Mouse (Mus musculus) frontal cortex, postnatal 25 days (tissue): Measurements from ENCODE around the gene Dglucy.
A peak's percentile ranks its signal among the peaks of the same experiment; 100 is the strongest.

Source experiments
- DNase-seq, 2 experiments: peaks; one replicate each; pipeline ENCODE4 v3.0.0; 2022; ENCODE audit warnings: low spot score in 2 of 2

Gene Dglucy

GRCm38 (mm10) chr12:100878556-100878955 lies 99.7 kb downstream of the Dglucy start:
- DNase-seq, result no peak

DNA sequence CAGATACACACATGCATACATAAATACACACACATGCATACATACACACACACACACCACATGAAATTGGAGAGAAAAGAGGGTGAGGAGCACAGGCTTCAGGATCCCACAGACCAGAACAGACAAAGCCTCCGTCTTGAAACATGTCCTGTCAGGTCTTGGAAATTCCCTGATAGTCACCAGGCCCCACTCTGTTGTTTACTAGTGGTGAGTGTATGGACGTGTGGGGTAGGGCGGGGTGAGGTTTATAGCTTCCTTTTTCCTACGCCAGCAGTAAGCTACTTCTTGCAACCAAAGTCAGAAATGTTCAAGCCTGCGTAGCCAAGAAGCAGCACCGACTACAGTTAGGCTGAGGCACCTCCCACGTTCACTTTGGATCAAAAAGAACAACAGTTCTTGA lies 104.3 kb downstream of the Dglucy start:
- no peak for DNase-seq

- DNase-seq, result no peak
These were observed 106.7 kb downstream of the Dglucy start for GRCm38 (mm10) chr12:100885585-100885984.

- DNase-seq, result no peak
These were observed 108.0 kb downstream of the Dglucy start for GRCm38 (mm10) chr12:100886877-100887276.

GRCm38 (mm10) chr12:100887801-100888258 lies 109.0 kb downstream of the Dglucy start:
- peak; percentile 28 to 41 for DNase-seq

DNA sequence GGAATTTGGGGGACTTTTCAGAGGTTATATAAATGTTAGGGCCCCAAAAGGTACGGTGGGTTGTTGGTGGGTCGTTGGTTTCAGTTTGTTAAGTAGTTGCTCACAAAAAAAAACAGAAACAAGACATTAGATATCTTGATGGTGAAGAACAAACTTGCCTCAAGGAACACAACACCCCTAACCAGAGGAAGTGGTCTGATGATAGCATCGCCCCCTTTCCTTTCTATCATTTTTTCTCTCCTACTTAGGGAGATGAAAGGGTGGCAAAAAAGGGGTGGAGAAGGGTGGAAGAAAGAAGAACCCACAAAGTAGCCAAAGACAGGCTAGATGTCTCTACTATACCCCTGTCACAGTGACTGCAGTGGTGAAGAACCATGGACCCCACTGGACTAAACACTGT lies 111.7 kb downstream of the Dglucy start:
- no peak for DNase-seq

GRCm38 (mm10) chr12:100895504-100895903 lies 116.6 kb downstream of the Dglucy start:
- no peak for DNase-seq

DNA sequence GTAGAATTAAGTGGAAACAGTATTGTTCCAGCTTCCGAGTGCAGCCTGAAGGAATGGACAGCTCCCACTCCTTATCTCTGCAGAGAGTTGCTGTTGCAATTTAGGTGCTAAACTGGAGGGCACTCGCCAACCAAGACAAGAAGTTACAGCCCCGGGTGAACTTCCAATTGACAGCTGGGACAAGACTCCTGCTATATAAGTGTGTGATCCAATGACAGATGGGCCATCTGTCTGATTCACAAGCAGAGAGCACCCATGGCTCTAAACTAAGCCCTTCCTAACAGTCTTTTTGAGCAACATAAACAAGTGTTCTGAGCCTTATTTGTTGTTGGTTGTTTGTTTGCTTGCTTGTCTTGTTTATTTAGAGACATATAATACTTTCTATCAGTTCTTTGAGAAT lies 117.8 kb downstream of the Dglucy start:
- no peak for DNase-seq

GRCm38 (mm10) chr12:100897736-100898650 lies 119.1 kb downstream of the Dglucy start:
- no peak for DNase-seq

- DNase-seq, result peak; percentile 20 to 22
These were observed 120.3 kb downstream of the Dglucy start for GRCm38 (mm10) chr12:100899111-100899640.

DNA sequence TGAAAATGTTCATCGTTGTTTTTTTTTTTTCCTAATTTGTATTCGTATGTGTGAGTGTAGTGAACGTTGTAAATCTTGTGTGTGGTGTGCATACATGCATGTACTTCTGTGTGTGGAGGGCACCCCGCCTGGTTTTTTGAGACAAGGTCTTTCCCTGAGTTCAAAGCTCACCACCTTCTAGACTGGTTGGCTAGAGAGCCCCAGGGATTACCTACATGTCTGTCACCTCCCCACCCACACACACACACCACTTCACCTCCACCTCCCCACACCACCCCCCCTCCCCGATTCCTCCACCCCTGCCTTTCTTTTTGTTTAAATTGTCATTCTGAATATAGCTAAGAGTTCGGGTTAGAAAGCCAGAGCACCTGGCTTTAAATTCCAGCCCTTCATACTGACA lies 122.0 kb downstream of the Dglucy start:
- no peak for DNase-seq

DNA sequence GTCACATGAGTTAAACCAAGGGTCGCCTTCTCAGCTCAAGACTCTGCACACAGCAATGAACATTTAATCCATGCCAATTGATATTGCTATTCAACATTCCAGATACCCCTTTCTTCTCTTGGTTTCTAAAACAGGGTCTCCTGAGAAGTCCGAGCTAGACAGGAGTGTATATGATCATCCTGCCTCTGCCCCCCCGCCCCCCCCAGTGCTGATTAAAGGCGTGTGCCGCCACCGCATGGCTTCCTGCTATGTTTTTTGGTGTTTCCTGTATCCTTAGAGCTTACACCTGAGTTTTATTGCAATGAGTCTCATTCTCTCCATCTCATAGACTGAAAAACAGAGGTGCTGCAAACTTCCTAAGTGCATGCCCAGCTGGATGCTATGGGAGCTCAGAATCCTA lies 122.5 kb downstream of the Dglucy start:
- DNase-seq, result no peak

GRCm38 (mm10) chr12:100903761-100904160 lies 124.9 kb downstream of the Dglucy start:
- DNase-seq, result no peak

DNA sequence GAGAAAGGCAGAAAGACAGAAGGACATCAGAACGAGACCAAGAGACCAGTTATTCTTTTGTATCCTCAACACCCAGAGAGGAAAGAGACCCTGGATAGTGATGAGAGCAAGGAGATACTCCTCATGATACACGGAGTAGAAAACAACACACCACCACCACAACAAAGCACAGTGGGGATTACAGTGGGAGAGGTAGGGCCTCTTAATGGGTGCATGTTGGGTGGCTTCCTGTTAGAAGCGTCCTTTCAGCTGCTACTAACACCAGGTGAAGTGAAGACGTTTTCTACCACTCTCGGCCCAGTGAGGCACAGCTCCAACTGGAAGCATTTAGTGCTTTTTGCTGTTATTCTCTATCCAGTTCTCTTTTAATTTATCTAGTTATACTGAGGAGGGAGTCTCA lies 128.0 kb downstream of the Dglucy start:
- no peak for DNase-seq

- DNase-seq, result no peak
These were observed 128.9 kb downstream of the Dglucy start, which contains the start of gene Gpr68 for GRCm38 (mm10) chr12:100907598-100908297. Gene Gpr68, minus strand, starts transcription at chr12:100908198.

- DNase-seq, result no peak
These were observed 129.6 kb downstream of the Dglucy start for GRCm38 (mm10) chr12:100908298-100909034.

GRCm38 (mm10) chr12:100909765-100910164 lies 130.9 kb downstream of the Dglucy start:
- DNase-seq, result no peak

GRCm38 (mm10) chr12:100910731-100911130 lies 131.9 kb downstream of the Dglucy start:
- peak in 1 of 2 experiments; percentile 14 for DNase-seq

DNA sequence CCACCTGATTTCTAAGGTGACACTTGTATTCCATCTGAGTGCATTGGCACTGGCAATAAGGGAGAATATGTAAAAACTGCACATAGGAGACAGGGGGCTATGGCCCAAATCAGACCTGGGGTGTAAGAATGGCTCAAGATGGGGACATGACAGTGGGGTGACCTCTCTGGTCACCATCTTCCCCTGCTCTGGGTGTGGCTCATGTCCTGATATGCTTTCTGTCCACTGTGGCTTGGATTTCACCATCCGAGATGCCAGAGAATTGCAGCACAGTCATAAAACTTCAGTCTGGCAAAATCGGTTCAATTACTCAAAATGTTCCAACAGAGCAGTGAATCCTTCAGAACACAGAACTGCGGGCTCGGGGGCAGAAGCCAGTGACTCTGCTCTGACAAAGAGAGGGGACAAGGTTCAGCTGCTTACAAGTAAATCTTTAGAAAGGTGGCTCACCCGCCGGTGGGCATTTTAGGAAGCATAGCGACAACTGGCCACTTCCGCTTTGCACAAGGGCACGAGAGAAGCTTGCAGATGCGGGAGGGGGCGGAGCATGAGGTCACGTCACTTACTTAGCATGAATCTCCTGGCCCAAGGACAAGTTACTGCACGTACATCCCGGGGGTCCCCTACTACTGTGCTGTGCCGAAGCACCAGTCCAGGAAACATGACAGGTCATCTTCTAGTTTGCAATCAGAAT lies 145.9 kb downstream of the Dglucy start:
- DNase-seq, result no peak

GRCm38 (mm10) chr12:100925644-100926619 lies 147.1 kb downstream of the Dglucy start:
- peak in 1 of 2 experiments; percentile 50 for DNase-seq
